Mouse (Mus musculus): ENCODE results near the gene Prf1.

DNA sequence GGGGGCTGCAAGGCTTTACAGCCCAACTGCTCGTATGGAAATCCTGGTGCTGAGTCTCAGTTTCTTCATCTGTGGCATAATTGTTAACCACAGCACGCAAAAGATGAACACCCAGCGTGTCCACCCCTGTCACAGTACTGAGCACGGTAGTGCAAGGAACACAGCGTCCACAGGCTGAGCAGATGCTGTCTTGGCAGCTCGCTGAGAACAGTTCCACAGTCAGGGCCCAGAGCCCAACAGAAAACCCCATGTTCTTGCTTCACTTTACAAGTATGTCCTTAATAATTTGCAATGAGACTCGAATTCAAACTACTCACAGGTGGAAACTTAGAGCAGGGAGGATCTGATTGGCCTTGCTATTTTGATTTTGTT, 23.8 kb upstream of the Prf1 start:
- no peak for TF ChIP-seq CEBPB (IDR thresholded peaks at IDR 0.05; ENCODE audit: low read depth)
- TF ChIP-seq CTCF (IDR thresholded peaks at IDR 0.05; ENCODE audit: control insufficient read depth, insufficient read depth, insufficient read length), result no peak
- TF ChIP-seq MAX (IDR thresholded peaks at IDR 0.05), result no peak
- TF ChIP-seq USF1 (IDR thresholded peaks at IDR 0.05; ENCODE audit: low read depth), result no peak
